Mouse (Mus musculus) kidney, adult 2 months (tissue): ENCODE data around the gene Gm37240. TPM values are rescaled to one million over a fixed set of nuclear protein-coding genes. Genes with fewer than 3 reads are reported as not detected.

Source experiments
- DNase-seq: peaks from one replicate; pipeline ENCODE4 v3.0.0; 2021
- H3K27ac ChIP-seq: fragments of 200-500 bp; 2 replicates; pipeline ENCODE4 v1.5.1; 2012; ENCODE audit warnings: low read depth, low read length, control low read depth, inconsistent platforms; ENCODE audit not compliant: insufficient read depth
- H3K27me3 ChIP-seq: fragments of 200-500 bp; replicated peaks from 2 replicates; pipeline ENCODE4 v1.6.1; 2012; ENCODE audit warnings: mild to moderate bottlenecking, moderate library complexity, low read length, inconsistent platforms; ENCODE audit not compliant: control insufficient read depth, insufficient read depth
- H3K36me3 ChIP-seq: fragments of 200-500 bp; 2 replicates; pipeline ENCODE4 v1.6.1; 2012; ENCODE audit warnings: mild to moderate bottlenecking, moderate library complexity, low read length, inconsistent platforms; ENCODE audit not compliant: control insufficient read depth, insufficient read depth
- H3K4me1 ChIP-seq: fragments of 200-500 bp; 2 replicates; pipeline ENCODE4 v1.6.1; 2011; ENCODE audit warnings: low read length; ENCODE audit not compliant: control insufficient read depth, insufficient read depth
- H3K4me3 ChIP-seq: fragments of 200-500 bp; 2 replicates; pipeline ENCODE4 v1.5.1; 2011; ENCODE audit warnings: mild to moderate bottlenecking, low read depth, low read length, control low read depth; ENCODE audit not compliant: insufficient read depth
- CTCF ChIP-seq: fragments of 200-500 bp; conservative IDR thresholded peaks from 2 replicates; pipeline ENCODE4 v1.5.1; 2011; ENCODE audit warnings: low read depth, mild to moderate bottlenecking, control low read depth, low read length, moderate library complexity, mixed read lengths; ENCODE audit not compliant: insufficient read depth, insufficient read length
- POLR2A ChIP-seq: fragments of 200-500 bp; IDR thresholded peaks from one replicate; pipeline ENCODE4 v1.6.1; 2011; ENCODE audit warnings: low read depth, low read length, control low read depth
- WGBS: fragments of 180-500 bp; shearing (Covaris S2); methylation state at CpG from one replicate; pipeline ENCODE4 v1.1.7; 2018; 5-methylcytosine and 5-hydroxymethylcytosine counted together
- polyA plus RNA-seq: library from polyadenylated mRNA; depleted of rRNA; stranded (reverse); fragments of >200 nt; gene quantifications from 2 replicates; pipeline ENCODE4 v1.2.3, GENCODE M21; 2012

Gm37240 gene
- polyA plus RNA-seq, 1 experiment, result 5.5 TPM

- DNase-seq, result peak; percentile 37
- TF ChIP-seq CTCF (no peak), POLR2A (no peak)
- H3K4me3 ChIP-seq, result no peak overlapping the region
- no peaks in the 10 kb centered on the region for H3K27me3 ChIP-seq
- H3K36me3 ChIP-seq, result no peaks in the 10 kb centered on the region
- no peak overlapping the region for H3K27ac ChIP-seq
- H3K4me1 ChIP-seq, result no peaks in the 10 kb centered on the region
- 41% methylated on average over 11 of the region's 11 CpGs for WGBS
These were observed 1003.4 kb downstream of the Gm37240 start for GRCm38 (mm10) chr3:84883817-84884483.

DNA sequence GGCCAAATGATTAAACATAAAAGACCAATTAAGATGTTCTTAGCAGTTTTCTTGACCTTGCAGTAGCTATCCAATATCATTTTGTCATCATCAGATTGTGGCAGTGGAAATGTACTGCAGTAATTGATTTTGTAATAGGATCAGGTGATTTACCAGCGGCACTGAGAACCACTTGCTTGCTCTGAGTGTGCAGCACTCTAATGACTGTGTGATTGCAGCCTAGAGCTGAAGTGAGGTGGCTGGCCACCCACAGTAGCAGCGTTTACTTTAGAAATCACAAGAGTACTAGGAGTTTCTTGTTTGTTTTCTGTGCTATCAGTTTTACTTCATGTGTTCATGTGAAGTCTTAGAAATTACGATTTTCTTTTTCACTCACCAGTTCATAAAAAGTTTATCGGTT is 1011.1 kb downstream of the Gm37240 start:
- TF ChIP-seq CTCF, result no peak
- TF ChIP-seq POLR2A, result no peak
- no peaks in the 10 kb centered on the region for H3K27me3 ChIP-seq
- no peaks in the 10 kb centered on the region for H3K36me3 ChIP-seq
- no peaks in the 10 kb centered on the region for H3K4me1 ChIP-seq
- DNase-seq, result no peak
- 66% methylated on average over 4 of the region's 4 CpGs for WGBS
- H3K27ac ChIP-seq, result no peak overlapping the region
- no peak overlapping the region for H3K4me3 ChIP-seq

GRCm38 (mm10) chr3:84875306-84875705 is 1012.0 kb downstream of the Gm37240 start:
- H3K4me3 ChIP-seq, result no peak overlapping the region
- 88% methylated on average over 9 of the region's 9 CpGs for WGBS
- DNase-seq, result no peak
- H3K27me3 ChIP-seq, result no peaks in the 10 kb centered on the region
- H3K36me3 ChIP-seq, result no peaks in the 10 kb centered on the region
- H3K27ac ChIP-seq, result no peak overlapping the region
- TF ChIP-seq CTCF (no peak), POLR2A (no peak)
- H3K4me1 ChIP-seq, result no peaks in the 10 kb centered on the region

DNA sequence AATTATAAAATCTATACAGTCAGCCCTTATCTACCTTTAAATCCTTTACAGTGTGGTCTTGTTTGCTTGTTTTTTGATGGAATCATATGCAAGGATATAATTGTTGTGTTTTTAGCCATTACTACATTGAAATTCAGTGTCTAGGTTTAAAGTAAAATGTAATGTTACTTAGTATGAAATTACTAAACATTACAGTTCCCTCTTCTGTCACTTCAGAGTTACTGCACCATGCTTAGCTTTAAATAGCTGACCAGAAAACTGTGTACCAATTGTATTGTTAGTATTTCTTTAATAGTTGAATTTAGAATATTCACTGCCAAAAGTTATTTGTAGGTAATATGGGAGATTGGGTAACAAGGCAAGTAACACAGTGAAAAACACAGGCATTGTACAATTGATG is 1017.2 kb downstream of the Gm37240 start:
- Histone ChIP-seq H3K27ac (no peak overlapping the region), H3K36me3 (no peaks in the 10 kb centered on the region), H3K27me3 (no peaks in the 10 kb centered on the region), H3K4me1 (peaks cover 3% of the 10 kb centered on the region; the same call in 1 of the 2 replicates), H3K4me3 (no peak overlapping the region)
- no peak for TF ChIP-seq POLR2A
- no peak for TF ChIP-seq CTCF
- DNase-seq, result no peak

DNA sequence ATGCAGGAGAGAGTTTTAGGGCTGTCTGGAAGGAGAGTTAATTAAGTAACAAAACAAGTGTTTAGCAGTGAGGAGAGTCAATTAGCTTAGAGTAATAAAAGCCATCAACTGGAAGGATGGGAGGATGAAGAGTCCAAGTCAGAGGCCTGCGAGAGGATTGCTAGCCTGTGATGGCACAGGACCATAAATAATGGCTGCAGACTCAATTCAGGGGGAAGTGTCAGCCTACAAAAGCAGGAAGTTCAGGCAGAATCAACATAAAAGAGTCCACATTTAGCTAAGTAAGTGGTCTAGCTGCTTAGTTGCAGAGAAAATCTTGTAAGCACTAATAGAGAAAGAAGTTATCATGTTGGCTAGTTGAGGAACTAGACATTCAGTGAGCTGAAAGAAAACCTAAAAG is 1019.3 kb downstream of the Gm37240 start:
- H3K27me3 ChIP-seq, result no peaks in the 10 kb centered on the region

GRCm38 (mm10) chr3:84867434-84867975 is 1019.8 kb downstream of the Gm37240 start:
- Histone ChIP-seq H3K4me1 (peaks cover 3% of the 10 kb centered on the region; the same call in 1 of the 2 replicates), H3K4me3 (no peak overlapping the region), H3K27ac (no peak overlapping the region), H3K27me3 (no peaks in the 10 kb centered on the region), H3K36me3 (no peaks in the 10 kb centered on the region)
- TF ChIP-seq CTCF, result no peak
- TF ChIP-seq POLR2A, result no peak
- peak; percentile 31 for DNase-seq
- 83% methylated on average over 1 of the region's 1 CpGs for WGBS

More for the DNA sequence above, 1019.3 kb downstream of the Gm37240 start:
- Histone ChIP-seq H3K4me3 (no peak overlapping the region), H3K4me1 (peaks cover 3% of the 10 kb centered on the region; the same call in 1 of the 2 replicates), H3K27ac (no peak overlapping the region), H3K36me3 (no peaks in the 10 kb centered on the region)
- WGBS, result 53% methylated on average over 1 of the region's 1 CpGs
- no peak for DNase-seq
- TF ChIP-seq POLR2A (no peak), CTCF (no peak)

DNA sequence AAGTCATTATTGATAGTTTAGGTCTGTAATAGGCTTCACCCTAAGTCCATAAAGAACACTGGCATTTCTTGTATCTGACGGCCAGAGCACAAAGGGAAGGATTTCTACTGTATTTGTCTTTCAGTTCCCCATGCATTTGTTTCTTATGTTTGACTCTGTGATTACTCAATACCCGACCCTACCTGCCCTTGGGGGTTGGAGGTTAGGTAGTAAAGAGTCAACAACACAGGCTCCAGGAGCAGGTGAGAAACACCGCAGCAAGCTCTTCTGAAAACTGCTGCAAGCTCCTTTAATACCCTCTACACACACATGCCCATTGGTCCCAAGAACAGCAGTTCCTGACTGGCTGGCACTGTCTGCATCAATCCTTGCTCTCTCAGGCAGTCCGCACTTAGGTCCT is 1020.5 kb downstream of the Gm37240 start:
- Histone ChIP-seq H3K27me3 (no peaks in the 10 kb centered on the region), H3K4me3 (no peak overlapping the region), H3K27ac (no peak overlapping the region), H3K36me3 (no peaks in the 10 kb centered on the region), H3K4me1 (peaks cover 3% of the 10 kb centered on the region; the same call in 1 of the 2 replicates)
- 75% methylated on average over 4 of the region's 4 CpGs for WGBS
- DNase-seq, result no peak
- TF ChIP-seq POLR2A (no peak), CTCF (no peak)
